24 mouse cellular contexts compared by ENCODE assay signal in the genomic region with DNA sequence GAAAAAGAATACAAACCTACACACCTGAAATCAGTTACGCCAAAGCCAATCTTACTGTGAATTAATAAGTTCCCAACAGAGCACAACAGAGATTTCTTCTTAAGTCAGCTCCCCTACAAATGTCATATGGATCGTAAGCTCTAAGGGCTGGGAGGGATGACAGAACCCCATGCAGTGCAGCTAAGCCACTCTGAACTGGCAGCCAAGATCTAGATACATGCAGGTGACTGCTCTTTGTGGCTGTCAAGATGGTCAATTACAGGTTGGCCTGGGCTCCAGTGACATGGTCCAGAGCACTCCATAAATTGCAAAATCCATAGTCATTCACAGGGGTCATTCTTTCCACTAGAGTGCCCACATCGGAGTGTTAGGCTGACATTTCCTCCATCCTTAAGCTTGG.
DNase-seq lines count a peak whose midpoint lies in the region; ATAC-seq lines count a peak whose summit lies in the region.
"Had no signal": no experiment of that assay in that cellular context is flagged by ENCODE, and none has a peak within 500 bp of the region (broad histone marks: within the 10 kb centered on the region; RNA-seq: fewer than 3 reads in every experiment).

No protein-coding gene starts in this region.

- 72% methylated on average over 3 of the region's 3 CpGs for WGBS in kidney, embryonic 15.5 days

- no peaks in the 10 kb centered on the region for H3K36me3 ChIP-seq in kidney, embryonic 15.5 days
- H3K36me3 ChIP-seq: embryonic facial prominence, embryonic 15.5 days; forebrain, embryonic 10.5 days; G1E; heart, embryonic 13.5 days had no signal

- H3K4me3 ChIP-seq in kidney, embryonic 15.5 days (replicated peaks) = no peak overlapping the region
- H3K4me3 ChIP-seq: embryonic facial prominence, embryonic 15.5 days; erythroblast, embryonic 14.5 days; forebrain, embryonic 10.5 days; heart, embryonic 13.5 days; hindbrain, embryonic 12.5 days had no signal

- no peaks in the 10 kb centered on the region for H3K9me3 ChIP-seq in kidney, embryonic 15.5 days (replicated peaks)
- H3K9me3 ChIP-seq: embryonic facial prominence, embryonic 15.5 days; forebrain, embryonic 10.5 days; G1E; heart, embryonic 13.5 days; hindbrain, embryonic 12.5 days had no signal

- H3K27me3 ChIP-seq in kidney, embryonic 15.5 days = no peaks in the 10 kb centered on the region
- H3K27me3 ChIP-seq: embryonic facial prominence, embryonic 15.5 days; heart, embryonic 13.5 days; hindbrain, embryonic 12.5 days had no signal

- no peak for DNase-seq in cerebellum, adult 11 months
- no peak for DNase-seq in kidney, adult 18-20 months
- peak; percentile 70 for DNase-seq in brain, adult 2 months (ENCODE audit: low read depth, low spot score)
- DNase-seq in cerebellum, postnatal 25 days = peak; percentile 30 to 45
- no peak for DNase-seq in embryo, embryonic 10 days (ENCODE audit: low spot score)
- DNase-seq: adrenal gland, adult 8-10 months; adrenal gland, postnatal 36 days; B cell, adult 2 months; embryo, embryonic 11 days; gastrocnemius, postnatal 36 days; heart, adult 11 months; heart, postnatal 36 days; kidney, adult 2 months had no signal

- no peaks in the 10 kb centered on the region for H3K4me1 ChIP-seq in kidney, embryonic 15.5 days
- H3K4me1 ChIP-seq: embryonic facial prominence, embryonic 15.5 days had no signal

- H3K9ac ChIP-seq in kidney, embryonic 15.5 days = no peak overlapping the region
- H3K9ac ChIP-seq: embryonic facial prominence, embryonic 15.5 days; heart, embryonic 13.5 days; hindbrain, embryonic 12.5 days had no signal

- peak; percentile 58; the same call in 1 of the 2 replicates for ATAC-seq in cerebellum, adult (ENCODE audit: insufficient number of reproducible peaks, low FRiP score, low TSS enrichment)
- ATAC-seq in kidney, embryonic 15.5 days (replicated peaks; ENCODE audit: low FRiP score) = peak; percentile 46; the same call in 1 of the 2 replicates
- ATAC-seq: CD4-positive, CD25-positive, alpha-beta regulatory T cell, adult 4 months; forebrain, embryonic 14.5 days; hindbrain, embryonic 16.5 days had no signal

- H3K4me2 ChIP-seq in kidney, embryonic 15.5 days = no peak overlapping the region
- H3K4me2 ChIP-seq: embryonic facial prominence, embryonic 15.5 days; heart, embryonic 13.5 days; hindbrain, embryonic 12.5 days had no signal

- H3K27ac ChIP-seq in kidney, embryonic 15.5 days = no peak overlapping the region
- H3K27ac ChIP-seq: embryonic facial prominence, embryonic 15.5 days; forebrain, embryonic 10.5 days; heart, embryonic 13.5 days; hindbrain, embryonic 12.5 days had no signal

Comparison
In these comparisons a context has a peak if more than half of its experiments do, and no peak if none do; other contexts are left out.
1. DNase-seq: peak in brain, adult 2 months (single experiment) and cerebellum, postnatal 25 days (2 of 2); none in cerebellum, adult 11 months (single experiment), kidney, adult 18-20 months (single experiment) and embryo, embryonic 10 days (single experiment).